24 mouse cellular contexts compared by ENCODE assay signal in the genomic region with DNA sequence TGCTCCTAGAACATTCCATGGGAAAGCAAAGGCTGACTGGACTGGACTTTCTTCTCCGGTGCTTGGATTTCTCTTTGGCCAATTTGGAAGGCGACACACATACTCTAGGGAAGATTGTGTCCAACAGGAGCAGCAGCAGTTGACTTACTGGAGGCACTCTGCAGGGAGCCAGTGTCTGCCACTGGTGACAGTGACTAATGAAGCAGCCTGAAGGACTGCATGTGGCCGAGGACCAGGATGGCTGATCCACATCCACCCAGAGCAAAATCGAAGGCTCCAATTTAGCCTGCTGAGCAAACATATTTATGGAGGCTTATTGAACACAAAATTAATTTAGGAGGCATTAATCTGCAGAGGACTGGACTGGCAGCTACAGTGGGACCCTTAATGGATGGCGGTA.
DNase-seq lines count a peak whose midpoint lies in the region; ATAC-seq lines count a peak whose summit lies in the region.
"Had no signal": no experiment of that assay in that cellular context is flagged by ENCODE, and none has a peak within 500 bp of the region (broad histone marks: within the 10 kb centered on the region; RNA-seq: fewer than 3 reads in every experiment).

No protein-coding gene starts in this region.

- peak; percentile 76 for ATAC-seq in hindbrain, embryonic 15.5 days (ENCODE audit: low FRiP score, low read depth)
- ATAC-seq in midbrain, embryonic 15.5 days (replicated peaks) = no peak
- ATAC-seq: activated CD4-positive, CD25-positive, alpha-beta regulatory T cell, adult 4 months; forebrain, embryonic 14.5 days had no signal

- no peak overlapping the region for H3K4me3 ChIP-seq in heart, embryonic 10.5 days
- H3K4me3 ChIP-seq in embryonic facial prominence, embryonic 10.5 days = no peak overlapping the region
- H3K4me3 ChIP-seq in hindbrain, embryonic 15.5 days = no peak overlapping the region
- no peak overlapping the region for H3K4me3 ChIP-seq in midbrain, embryonic 15.5 days
- H3K4me3 ChIP-seq: embryonic facial prominence, embryonic 15.5 days; megakaryocyte, embryonic 14.5 days had no signal

- DNase-seq in heart, adult 11 months = peak; percentile 68
- DNase-seq in heart, embryonic 10.5 days (ENCODE audit: low spot score) = no peak
- DNase-seq in embryonic facial prominence, embryonic 10.5 days (ENCODE audit: low spot score) = no peak
- no peak for DNase-seq in cerebellum, adult 18-20 months
- DNase-seq in layer of hippocampus, postnatal 25 days (ENCODE audit: extremely low spot score in 1 of 2, low spot score in 1 of 2) = no peak
- DNase-seq in kidney, postnatal 10 days = no peak
- DNase-seq: adrenal gland, postnatal 10 days; cerebellum, postnatal 25 days; embryo, embryonic 11 days; gastrocnemius, postnatal 10 days; heart, adult 18-20 months; heart, postnatal 4 days; kidney, adult 11 months; layer of hippocampus, postnatal 36 days; lung, adult 18-20 months; lung, postnatal 14 days; thymus, postnatal 14 days had no signal

- no peaks in the 10 kb centered on the region for H3K36me3 ChIP-seq in heart, embryonic 10.5 days
- H3K36me3 ChIP-seq in embryonic facial prominence, embryonic 10.5 days (replicated peaks) = no peaks in the 10 kb centered on the region
- no peaks in the 10 kb centered on the region for H3K36me3 ChIP-seq in hindbrain, embryonic 15.5 days
- no peaks in the 10 kb centered on the region for H3K36me3 ChIP-seq in midbrain, embryonic 15.5 days (replicated peaks)
- H3K36me3 ChIP-seq: embryonic facial prominence, embryonic 15.5 days; G1E had no signal

- H3K9ac ChIP-seq in hindbrain, embryonic 15.5 days = no peak overlapping the region
- no peak overlapping the region for H3K9ac ChIP-seq in midbrain, embryonic 15.5 days
- H3K9ac ChIP-seq: embryonic facial prominence, embryonic 15.5 days had no signal

- H3K4me2 ChIP-seq in hindbrain, embryonic 15.5 days = peak overlapping the region; percentile 6; the same call in 1 of the 2 replicates
- H3K4me2 ChIP-seq in midbrain, embryonic 15.5 days = no peak overlapping the region
- H3K4me2 ChIP-seq: embryonic facial prominence, embryonic 15.5 days had no signal

- no peak overlapping the region for H3K27ac ChIP-seq in heart, embryonic 10.5 days
- peak overlapping the region; percentile 70; the same call in 1 of the 2 replicates for H3K27ac ChIP-seq in embryonic facial prominence, embryonic 10.5 days (replicated peaks)
- H3K27ac ChIP-seq in hindbrain, embryonic 15.5 days (replicated peaks) = no peak overlapping the region
- peak overlapping the region; percentile 38; the same call in 1 of the 2 replicates for H3K27ac ChIP-seq in midbrain, embryonic 15.5 days
- H3K27ac ChIP-seq: embryonic facial prominence, embryonic 15.5 days had no signal

- no peaks in the 10 kb centered on the region for H3K9me3 ChIP-seq in heart, embryonic 10.5 days
- peaks cover 6% of the 10 kb centered on the region; the same call in 1 of the 2 replicates for H3K9me3 ChIP-seq in embryonic facial prominence, embryonic 10.5 days
- no peaks in the 10 kb centered on the region for H3K9me3 ChIP-seq in hindbrain, embryonic 15.5 days
- H3K9me3 ChIP-seq in midbrain, embryonic 15.5 days = no peaks in the 10 kb centered on the region
- H3K9me3 ChIP-seq: embryonic facial prominence, embryonic 15.5 days; G1E had no signal

- WGBS in heart, embryonic 10.5 days = 71% methylated on average over 5 of the region's 5 CpGs
- 79% methylated on average over 5 of the region's 5 CpGs for WGBS in embryonic facial prominence, embryonic 10.5 days
- 26% methylated on average over 5 of the region's 5 CpGs for WGBS in hindbrain, embryonic 15.5 days
- WGBS in midbrain, embryonic 15.5 days = 48% methylated on average over 5 of the region's 5 CpGs

- peaks cover 15% of the 10 kb centered on the region; the same call in 1 of the 2 replicates for H3K4me1 ChIP-seq in heart, embryonic 10.5 days
- H3K4me1 ChIP-seq in embryonic facial prominence, embryonic 10.5 days = peaks cover 43% of the 10 kb centered on the region
- H3K4me1 ChIP-seq in hindbrain, embryonic 15.5 days (replicated peaks) = peaks cover 21% of the 10 kb centered on the region
- peaks cover 13% of the 10 kb centered on the region for H3K4me1 ChIP-seq in midbrain, embryonic 15.5 days
- H3K4me1 ChIP-seq: megakaryocyte, embryonic 14.5 days had no signal

- peaks cover 3% of the 10 kb centered on the region; the same call in 1 of the 2 replicates for H3K27me3 ChIP-seq in heart, embryonic 10.5 days (ENCODE audit: insufficient read depth, poor library complexity, severe bottlenecking)
- H3K27me3 ChIP-seq in embryonic facial prominence, embryonic 10.5 days (replicated peaks; ENCODE audit: low read depth, poor library complexity, severe bottlenecking) = no peaks in the 10 kb centered on the region; the same call in 1 of the 2 replicates
- no peaks in the 10 kb centered on the region for H3K27me3 ChIP-seq in hindbrain, embryonic 15.5 days
- H3K27me3 ChIP-seq in midbrain, embryonic 15.5 days (replicated peaks) = no peaks in the 10 kb centered on the region
- H3K27me3 ChIP-seq: embryonic facial prominence, embryonic 15.5 days had no signal

Comparison
In these comparisons a context has a peak if more than half of its experiments do, and no peak if none do; other contexts are left out.
1. H3K27ac ChIP-seq: peak in embryonic facial prominence, embryonic 10.5 days (single experiment) and midbrain, embryonic 15.5 days (single experiment); none in heart, embryonic 10.5 days (single experiment) and hindbrain, embryonic 15.5 days (single experiment).